18 mouse cellular contexts compared by ENCODE assay signal in genomic region chr10:108461862-108462261, GRCm38 (mm10).
"Had no signal": no experiment of that assay in that cellular context is flagged by ENCODE, and none has a peak within 500 bp of the region (broad histone marks: within the 10 kb centered on the region; RNA-seq: fewer than 3 reads in every experiment).

No protein-coding gene starts in this region.

- H3K36me3 ChIP-seq: midbrain, embryonic 10.5 days; midbrain, embryonic 13.5 days; midbrain, embryonic 15.5 days; neural tube, embryonic 13.5 days; neural tube, embryonic 15.5 days had no signal

- H3K27me3 ChIP-seq: midbrain, embryonic 13.5 days; midbrain, embryonic 15.5 days; neural tube, embryonic 13.5 days; neural tube, embryonic 15.5 days had no signal

- DNase-seq: lung, adult 18-20 months; lung, embryonic 14.5 days; lung, postnatal 10 days; lung, postnatal 4 days; retina, postnatal 1 day; right cerebral cortex, adult 18-20 months; right cerebral cortex, postnatal 25 days; right cerebral cortex, postnatal 4 days; spleen, adult 18-20 months; thymus, adult 18-20 months; thymus, postnatal 14 days; thymus, postnatal 36 days had no signal

- H3K9me3 ChIP-seq: midbrain, embryonic 10.5 days; midbrain, embryonic 13.5 days; midbrain, embryonic 15.5 days; neural tube, embryonic 13.5 days had no signal

- H3K9ac ChIP-seq: lung, embryonic 14.5 days; midbrain, embryonic 13.5 days; midbrain, embryonic 15.5 days; neural tube, embryonic 13.5 days; neural tube, embryonic 15.5 days had no signal

- H3K4me3 ChIP-seq: midbrain, embryonic 10.5 days; midbrain, embryonic 13.5 days; midbrain, embryonic 15.5 days; myocyte; neural tube, embryonic 13.5 days; neural tube, embryonic 15.5 days had no signal

- H3K4me1 ChIP-seq: midbrain, embryonic 10.5 days; midbrain, embryonic 13.5 days; midbrain, embryonic 15.5 days; neural tube, embryonic 15.5 days had no signal

- H3K4me2 ChIP-seq: lung, embryonic 14.5 days; midbrain, embryonic 13.5 days; midbrain, embryonic 15.5 days; neural tube, embryonic 13.5 days; neural tube, embryonic 15.5 days had no signal

- ATAC-seq: midbrain, embryonic 13.5 days; midbrain, embryonic 15.5 days had no signal

- H3K27ac ChIP-seq: midbrain, embryonic 10.5 days; midbrain, embryonic 13.5 days; midbrain, embryonic 15.5 days; neural tube, embryonic 13.5 days; neural tube, embryonic 15.5 days had no signal
